Mouse (Mus musculus) midbrain, postnatal 0 days (tissue): ENCODE measurements around the gene Mecr. TPM values are rescaled to one million over a fixed set of nuclear protein-coding genes. Genes with fewer than 3 reads are reported as not detected.
"Not testable (repeated sequence)": the region's sequence is repeated elsewhere in the genome, so short reads cannot be mapped to it uniquely, and the experiment has no call there.

Experiments
- ATAC-seq: fragments of 200-750 bp; cut with Nextera tagmentation; 2 replicates; pipeline ENCODE4 v1.8.0; 2017; ENCODE audit warnings: moderate number of reproducible peaks, mild to moderate bottlenecking, moderate TSS enrichment, moderate library complexity; ENCODE audit not compliant: low FRiP score
- DNase-seq: peaks from one replicate; pipeline ENCODE4 v3.0.0-alpha.2; 2015; ENCODE audit warnings: low spot score
- H3K27ac ChIP-seq: fragments of 300-500 bp; sonication (generic); 2 replicates; pipeline ENCODE4 v1.5.1; 2014; ENCODE audit warnings: low read depth, mild to moderate bottlenecking, low read length, mixed read lengths
- H3K27me3 ChIP-seq: fragments of 300-500 bp; sonication (generic); 2 replicates; pipeline ENCODE4 v1.6.1; 2014; ENCODE audit warnings: low read length, control low read depth, mixed read lengths; ENCODE audit not compliant: insufficient read depth
- H3K36me3 ChIP-seq: fragments of 300-500 bp; sonication (generic); 2 replicates; pipeline ENCODE4 v1.6.1; 2014; ENCODE audit warnings: low read length, control low read depth, mixed read lengths; ENCODE audit not compliant: insufficient read depth
- H3K4me1 ChIP-seq: fragments of 300-500 bp; sonication (generic); 2 replicates; pipeline ENCODE4 v1.6.1; 2014; ENCODE audit warnings: mild to moderate bottlenecking, control low read depth, antibody characterized with exemption, low read length, mixed read lengths; ENCODE audit not compliant: insufficient read depth
- H3K4me2 ChIP-seq: fragments of 300-500 bp; sonication (generic); 2 replicates; pipeline ENCODE4 v1.6.1; 2014; ENCODE audit warnings: low read depth, mild to moderate bottlenecking, low read length, mixed read lengths; ENCODE audit not compliant: poor library complexity, severe bottlenecking
- H3K4me3 ChIP-seq: fragments of 300-500 bp; sonication (generic); 2 replicates; pipeline ENCODE4 v1.5.1; 2014; ENCODE audit warnings: low read depth, mild to moderate bottlenecking, low read length, moderate library complexity
- H3K9ac ChIP-seq: fragments of 300-500 bp; sonication (generic); replicated peaks from 2 replicates; pipeline ENCODE4 v1.6.1; 2014; ENCODE audit warnings: mild to moderate bottlenecking, low read length, moderate library complexity, mixed read lengths; ENCODE audit not compliant: poor library complexity, severe bottlenecking
- H3K9me3 ChIP-seq: fragments of 300-500 bp; sonication (generic); 2 replicates; pipeline ENCODE4 v1.6.1; 2016; ENCODE audit warnings: low read length, control low read depth
- CTCF ChIP-seq: IDR thresholded peaks from 2 replicates; pipeline ENCODE4 v1.5.1; 2016; ENCODE audit warnings: antibody characterized with exemption, mild to moderate bottlenecking
- WGBS: fragments of 180-500 bp; shearing (Covaris S2); extraction: QIAGEN DNeasy Blood & Tissue Kit; methylation state at CpG from one replicate; pipeline ENCODE4 v1.1.7; 2014; 5-methylcytosine and 5-hydroxymethylcytosine counted together
- polyA plus RNA-seq: library from polyadenylated mRNA; unstranded; fragments of >200 nt; fragmentation: Nextera tagmentation; extraction: Ambion mirVana; gene quantifications from 2 replicates; pipeline ENCODE4 v1.2.1, GENCODE M21; 2015
- total RNA-seq: library from RNA; depleted of rRNA; stranded (reverse); fragments of >200 nt; gene quantifications from 2 replicates; pipeline ENCODE4 v1.2.3, GENCODE M21; 2014; rRNA removed

Mecr gene
- total RNA-seq (24.5 and 28.7 TPM in 2 replicates), polyA plus RNA-seq (30.4 and 31.7 TPM in 2 replicates)

DNA sequence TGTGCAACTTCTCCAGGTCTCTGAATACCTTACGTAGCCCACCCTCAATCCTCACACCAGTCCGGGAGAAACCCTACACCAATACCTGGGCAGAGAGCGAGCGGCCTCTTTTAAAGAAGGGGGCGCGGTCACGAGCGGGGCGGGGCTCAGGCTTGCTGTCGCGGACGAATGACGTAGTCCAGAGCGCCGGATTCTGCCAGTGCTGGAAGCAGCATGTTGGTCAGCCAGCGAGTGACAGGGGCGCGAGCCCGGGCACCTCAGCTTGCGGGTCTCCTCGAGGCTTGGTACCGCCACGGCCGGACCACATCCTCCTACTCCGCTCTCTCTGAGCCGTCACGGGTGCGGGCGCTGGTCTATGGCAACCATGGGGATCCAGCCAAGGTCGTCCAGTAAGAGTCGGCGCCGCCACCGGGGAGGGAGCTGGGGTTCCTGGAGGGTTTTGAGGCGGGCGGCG lies at the start of gene Mecr:
TSS of gene Mecr (plus strand) at position 181 of the 454 bp plus-strand sequence.
- 0% methylated on average over 35 of the region's 37 CpGs for WGBS
- DNase-seq (peak; percentile 95), ATAC-seq (peak; percentile 80)
- Histone ChIP-seq H3K27me3 (peaks cover 14% of the 10 kb centered on the region; the same call in 1 of the 2 replicates), H3K4me2 (peak within 1 kb of the TSS; percentile 86), H3K4me1 (no peaks in the 10 kb centered on the region), H3K36me3 (no peaks in the 10 kb centered on the region), H3K9me3 (no peaks in the 10 kb centered on the region), H3K9ac (peak within 1 kb of the TSS; percentile 79), H3K4me3 (peak within 1 kb of the TSS; percentile 91), H3K27ac (0 out of 2 replicates have a peak within 1 kb of the TSS, but pooled peaks have one; percentile 26)
- no peak for TF ChIP-seq CTCF

DNA sequence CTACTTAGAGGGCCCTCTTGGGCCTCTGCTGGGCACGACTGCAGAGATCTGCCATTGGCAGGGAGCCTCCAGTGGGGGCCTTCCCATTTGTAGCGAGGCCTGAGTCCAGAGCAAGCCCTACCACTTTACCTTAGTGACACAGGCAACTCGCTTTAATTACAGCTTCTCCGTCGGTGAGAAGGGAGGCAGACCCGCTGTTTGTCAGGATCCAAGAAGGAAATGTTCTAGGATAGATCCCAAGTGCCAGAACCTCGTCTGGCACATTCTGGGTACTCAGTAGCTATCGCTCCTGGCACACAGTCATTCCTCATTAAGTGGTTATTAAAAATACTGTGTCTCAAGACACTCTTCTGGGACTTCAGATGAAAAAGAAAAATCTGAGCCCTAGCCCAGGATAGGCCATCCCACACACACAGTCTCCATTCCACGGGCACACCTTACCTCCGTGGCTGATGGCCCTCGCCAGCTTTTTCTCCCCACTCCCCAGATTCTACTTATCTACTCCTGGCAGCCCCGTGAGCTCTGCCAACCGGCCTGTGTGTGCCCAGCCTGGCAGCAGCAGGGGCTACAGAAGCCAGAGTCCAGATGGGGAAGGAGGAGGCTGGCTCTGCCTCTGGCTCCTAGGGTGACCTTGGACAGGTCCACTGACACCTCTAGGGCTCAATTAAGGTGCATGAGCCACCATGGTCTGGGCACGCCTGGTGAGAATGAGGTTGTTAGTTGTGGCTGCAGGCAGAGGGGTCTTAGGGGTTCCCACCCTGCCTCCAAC lies 46.8 kb upstream of the Mecr start:
- Histone ChIP-seq H3K9ac (no peak overlapping the region), H3K27ac (no peak overlapping the region), H3K4me3 (no peak overlapping the region), H3K9me3 (no peaks in the 10 kb centered on the region), H3K36me3 (peaks cover 3% of the 10 kb centered on the region; the same call in 1 of the 2 replicates), H3K4me2 (no peak overlapping the region), H3K4me1 (no peaks in the 10 kb centered on the region), H3K27me3 (no peaks in the 10 kb centered on the region)
- no peak for ATAC-seq
- no peak for TF ChIP-seq CTCF
- peak; percentile 29 for DNase-seq
- WGBS = 70% methylated on average over 14 of the region's 14 CpGs

DNA sequence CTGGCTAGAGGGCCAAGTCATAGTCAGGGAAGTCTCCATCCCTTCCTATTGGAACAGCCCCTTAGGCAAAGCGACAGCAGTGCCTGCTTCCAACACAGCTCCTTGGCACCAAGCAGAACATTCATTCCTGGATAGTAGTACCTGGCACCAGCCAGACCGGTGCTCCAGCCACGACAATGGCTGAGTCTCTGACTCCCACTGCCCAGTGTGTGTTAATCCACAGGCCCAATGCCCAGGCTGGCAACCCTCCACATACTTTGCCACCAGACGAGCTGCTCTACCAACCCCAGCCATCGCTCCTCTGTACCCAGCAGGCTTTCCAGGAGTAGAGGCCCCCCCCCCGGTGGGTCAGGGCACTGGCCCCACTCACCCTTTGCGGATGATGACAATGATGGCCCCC lies 45.8 kb upstream of the Mecr start:
- no peak overlapping the region for H3K27ac ChIP-seq
- WGBS = 61% methylated on average over 7 of the region's 7 CpGs
- H3K4me1 ChIP-seq = no peaks in the 10 kb centered on the region
- no peak for TF ChIP-seq CTCF
- H3K9me3 ChIP-seq = no peaks in the 10 kb centered on the region
- no peak overlapping the region for H3K4me2 ChIP-seq
- H3K9ac ChIP-seq = no peak overlapping the region
- no peak overlapping the region for H3K4me3 ChIP-seq
- peak; percentile 65 for DNase-seq
- H3K27me3 ChIP-seq = no peaks in the 10 kb centered on the region
- H3K36me3 ChIP-seq = peaks cover 3% of the 10 kb centered on the region; the same call in 1 of the 2 replicates
- ATAC-seq = 0 out of 2 replicates have a peak, but pooled peaks have one; percentile 15

DNA sequence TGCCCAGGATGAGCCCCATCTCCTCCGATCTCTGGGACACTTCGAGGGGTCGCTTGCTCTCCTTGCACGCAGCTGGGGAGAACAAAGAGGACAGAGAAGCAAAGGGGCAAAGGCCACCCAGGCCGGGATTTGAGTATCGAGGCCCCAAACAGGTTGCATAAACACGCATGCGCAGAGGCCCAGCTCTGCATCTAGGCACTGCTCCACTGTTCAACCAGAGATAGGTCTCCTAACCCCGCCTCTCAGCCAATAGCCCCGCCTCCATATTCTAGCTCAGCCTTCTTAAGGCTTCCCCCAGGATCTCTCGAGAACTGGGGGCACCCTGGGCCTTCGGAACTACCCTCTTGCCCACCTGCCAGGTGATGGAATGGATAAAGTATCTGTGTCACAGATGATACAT lies 45.4 kb upstream of the Mecr start:
- WGBS = 55% methylated on average over 12 of the region's 12 CpGs
- no peak overlapping the region for H3K9ac ChIP-seq
- TF ChIP-seq CTCF = no peak
- H3K4me2 ChIP-seq = no peak overlapping the region
- no peak for ATAC-seq
- no peaks in the 10 kb centered on the region for H3K4me1 ChIP-seq
- H3K36me3 ChIP-seq = peaks cover 3% of the 10 kb centered on the region; the same call in 1 of the 2 replicates
- H3K27ac ChIP-seq = no peak overlapping the region
- H3K4me3 ChIP-seq = no peak overlapping the region
- no peaks in the 10 kb centered on the region for H3K27me3 ChIP-seq
- H3K9me3 ChIP-seq = no peaks in the 10 kb centered on the region
- no peak for DNase-seq

DNA sequence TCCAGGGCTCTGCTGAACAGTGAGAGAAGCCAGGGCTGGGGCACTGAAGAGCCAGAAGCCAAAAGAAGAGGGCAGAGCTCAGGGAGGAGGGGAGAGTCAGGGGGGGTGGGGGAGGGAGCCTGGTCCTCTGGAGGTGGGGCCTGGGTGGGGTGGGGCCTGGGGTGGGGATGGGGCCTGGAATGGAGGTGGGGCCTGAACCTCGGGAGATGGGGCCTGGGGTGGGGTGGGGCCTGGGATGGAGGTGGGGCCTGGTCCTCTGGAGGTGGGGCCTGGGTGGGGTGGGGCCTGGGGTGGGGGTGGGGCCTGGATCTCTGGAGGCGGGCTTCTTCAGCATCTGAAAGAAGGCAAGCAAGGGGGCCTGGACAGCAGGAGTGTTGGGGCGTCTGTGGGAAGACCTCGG lies 44.3 kb upstream of the Mecr start:
- H3K27me3 ChIP-seq = no peaks in the 10 kb centered on the region
- no peak overlapping the region for H3K9ac ChIP-seq
- no peak overlapping the region for H3K27ac ChIP-seq
- H3K4me2 ChIP-seq = no peak overlapping the region
- DNase-seq = no peak
- H3K9me3 ChIP-seq = no peaks in the 10 kb centered on the region
- 39% methylated on average over 4 of the region's 4 CpGs for WGBS
- no peak overlapping the region for H3K4me3 ChIP-seq
- ATAC-seq = no peak
- no peaks in the 10 kb centered on the region for H3K4me1 ChIP-seq
- peaks cover 3% of the 10 kb centered on the region; the same call in 1 of the 2 replicates for H3K36me3 ChIP-seq
- TF ChIP-seq CTCF = no peak

DNA sequence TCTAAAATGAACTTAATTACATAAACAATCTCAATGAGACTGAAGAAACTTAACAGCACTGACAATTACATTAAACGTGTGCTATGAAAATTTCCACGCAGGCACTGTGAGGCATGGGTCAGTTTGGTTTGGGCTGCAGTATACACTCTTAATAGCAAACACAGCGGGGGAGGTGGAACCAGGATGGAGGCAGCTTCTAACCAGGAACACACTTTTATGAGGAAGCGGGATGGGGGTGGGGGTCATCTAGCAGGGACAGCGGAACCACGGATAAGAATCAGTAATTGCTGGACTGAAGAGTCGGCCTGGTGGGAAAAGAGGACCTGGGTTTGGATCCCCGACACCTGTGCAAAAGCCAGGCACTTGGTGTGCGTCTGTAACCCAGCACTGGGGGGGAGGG lies 39.4 kb upstream of the Mecr start:
- no peak overlapping the region for H3K27ac ChIP-seq
- no peaks in the 10 kb centered on the region for H3K4me1 ChIP-seq
- no peak for DNase-seq
- H3K9me3 ChIP-seq = no peaks in the 10 kb centered on the region
- no peak for ATAC-seq
- no peak overlapping the region for H3K9ac ChIP-seq
- no peak overlapping the region for H3K4me2 ChIP-seq
- no peak for TF ChIP-seq CTCF
- 75% methylated on average over 9 of the region's 9 CpGs for WGBS
- no peaks in the 10 kb centered on the region; the same call in 1 of the 2 replicates for H3K36me3 ChIP-seq
- H3K27me3 ChIP-seq = no peaks in the 10 kb centered on the region
- H3K4me3 ChIP-seq = no peak overlapping the region

DNA sequence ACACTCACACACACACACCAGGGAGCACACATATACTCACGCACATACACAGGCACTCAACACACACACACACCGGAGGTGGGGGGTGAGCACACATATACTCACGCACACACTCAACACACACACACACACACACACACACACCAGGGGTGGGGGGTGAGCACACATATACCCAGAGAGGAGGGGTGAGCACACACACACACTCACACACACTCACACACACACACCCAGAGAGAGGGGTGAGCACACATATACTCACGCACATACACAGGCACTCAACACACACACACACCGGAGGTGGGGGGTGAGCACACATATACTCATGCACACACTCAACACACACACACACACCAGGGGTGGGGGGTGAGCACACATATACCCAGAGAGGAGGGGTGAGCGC lies 38.5 kb upstream of the Mecr start:
- not testable (repeated sequence) for H3K36me3 ChIP-seq, H3K27ac ChIP-seq, H3K4me3 ChIP-seq, DNase-seq, H3K9ac ChIP-seq, H3K4me1 ChIP-seq, H3K4me2 ChIP-seq, H3K9me3 ChIP-seq, H3K27me3 ChIP-seq
- WGBS = 97% methylated on average over 5 of the region's 6 CpGs
- peak; percentile 69; the same call in 1 of the 2 replicates for ATAC-seq
